Mouse (Mus musculus): ENCODE data around the gene Mthfd2l. TPM values are rescaled to one million over a fixed set of nuclear protein-coding genes. Genes with fewer than 3 reads are reported as not detected.

The Mthfd2l gene
- total RNA-seq, 2 experiments from 2014 or later, result 12.1 to 12.2 TPM

DNA sequence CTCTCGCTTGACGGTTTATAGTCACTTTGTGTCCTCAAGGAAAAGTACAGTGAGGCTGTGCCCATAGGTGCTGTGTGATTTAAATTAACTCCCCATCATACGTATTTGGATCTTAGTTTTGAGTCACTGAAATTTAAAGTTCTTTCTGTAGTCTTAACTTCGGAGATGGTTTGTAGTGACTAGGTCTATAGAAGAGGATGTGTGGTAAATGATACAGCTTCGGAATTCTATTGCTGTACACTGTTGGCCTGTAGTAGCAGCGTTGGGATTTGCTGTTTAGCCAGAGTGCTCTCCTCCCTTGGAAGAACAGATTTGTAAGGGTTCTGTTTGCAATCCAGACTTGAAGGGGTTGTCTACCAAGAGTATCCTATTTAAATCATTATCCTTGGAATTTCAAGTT, 994 bp downstream of the Mthfd2l start:
- no peak for DNase-seq
- intact Hi-C loops (cut with DNase I), result no loop called here

DNA sequence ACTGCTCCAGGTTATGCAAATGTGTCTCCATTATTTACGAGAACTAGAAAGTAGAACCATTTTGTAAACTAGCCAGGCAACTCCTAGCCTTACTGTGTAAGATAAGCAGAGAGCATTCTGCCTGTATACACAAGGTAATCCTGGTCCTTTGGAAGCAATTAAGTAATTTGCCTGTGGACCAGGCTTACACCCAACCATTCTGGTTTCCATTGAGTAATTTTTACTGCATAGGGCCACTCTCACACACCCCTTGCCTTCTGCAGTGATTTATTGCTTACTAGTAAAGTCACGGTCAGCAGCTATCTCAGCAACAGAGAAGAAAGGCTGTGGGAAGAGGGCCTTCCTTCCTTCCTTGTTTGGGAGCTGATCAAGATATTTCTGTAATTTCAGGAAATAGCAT, 5.8 kb downstream of the Mthfd2l start:
- DNase-seq, result no peak
- intact Hi-C loops (cut with DNase I), result no loop called here

DNA sequence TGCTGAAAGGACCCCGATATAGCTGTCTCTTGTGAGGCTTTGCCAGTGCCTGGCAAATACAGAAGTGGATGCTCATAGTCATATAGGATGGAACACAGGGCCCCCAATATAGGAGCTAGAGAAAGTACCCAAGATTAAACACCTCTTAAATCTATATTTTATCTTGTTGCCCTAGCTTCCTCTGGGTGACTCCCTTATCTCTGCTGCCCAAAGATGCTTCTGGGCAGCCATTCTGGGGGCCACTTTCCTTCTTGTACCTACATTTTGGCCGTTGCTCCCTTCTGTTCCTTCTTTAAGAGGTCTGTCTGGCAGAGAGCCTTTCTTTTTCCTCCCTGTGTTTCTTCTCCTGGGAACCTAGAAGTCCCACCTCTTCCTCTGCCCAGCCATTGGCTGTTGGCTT, 14.5 kb downstream of the Mthfd2l start:
- no peak for DNase-seq
- intact Hi-C loops (cut with DNase I), result no loop called here

DNA sequence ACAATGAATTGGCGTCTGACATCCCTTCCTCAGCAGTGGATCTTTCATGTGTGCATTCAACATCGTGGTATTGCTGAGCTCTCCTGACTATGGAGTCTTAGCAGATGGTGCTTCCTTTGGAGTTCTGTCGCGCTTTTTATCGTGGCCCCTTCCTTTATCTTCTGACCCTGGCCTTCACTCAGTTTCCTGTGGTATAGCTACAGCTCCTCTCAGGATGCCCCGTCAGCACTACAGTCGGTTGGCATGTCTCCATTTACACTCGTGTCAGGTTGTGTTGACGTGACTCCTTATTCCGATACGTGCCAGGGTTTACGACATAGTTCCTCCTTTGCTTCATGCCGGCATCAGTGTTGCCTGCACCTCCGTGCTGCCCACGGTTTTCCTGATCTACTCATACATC, 18.6 kb downstream of the Mthfd2l start:
- no peak for DNase-seq
- intact Hi-C loops (cut with DNase I), result no loop called here

GRCm38 (mm10) chr5:90951475-90951874, 20.6 kb downstream of the Mthfd2l start:
- intact Hi-C loops (cut with DNase I), result no loop called here
- DNase-seq, result no peak

- no peak for DNase-seq
- intact Hi-C loops (cut with DNase I), result no loop called here
Observed at GRCm38 (mm10) chr5:90952731-90953481, 22.0 kb downstream of the Mthfd2l start.

- DNase-seq, result peak in 1 of 2 experiments; percentile 10
- intact Hi-C loops (cut with DNase I), result no loop called here
Observed at GRCm38 (mm10) chr5:90964316-90964715, 33.4 kb downstream of the Mthfd2l start.

DNA sequence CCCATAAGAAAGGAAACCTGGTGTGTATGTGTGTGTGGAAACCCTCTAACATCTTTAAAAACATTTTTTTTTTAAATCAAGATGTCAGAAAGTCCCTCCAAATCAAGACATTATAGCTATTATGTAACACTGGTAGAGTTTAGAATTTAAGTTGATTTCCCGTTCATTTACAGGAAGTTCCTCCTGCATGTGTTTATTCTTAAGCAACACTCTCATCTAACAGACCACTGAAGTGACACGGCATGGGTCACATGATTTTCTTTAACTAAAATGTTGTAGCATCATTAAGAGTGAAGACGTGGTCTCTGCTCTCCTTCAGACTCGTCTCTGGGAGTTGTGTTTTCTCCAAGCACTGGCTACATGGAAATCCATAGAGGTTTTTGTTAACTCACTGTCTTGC, 33.8 kb downstream of the Mthfd2l start:
- intact Hi-C loops (cut with DNase I), result no loop called here

DNA sequence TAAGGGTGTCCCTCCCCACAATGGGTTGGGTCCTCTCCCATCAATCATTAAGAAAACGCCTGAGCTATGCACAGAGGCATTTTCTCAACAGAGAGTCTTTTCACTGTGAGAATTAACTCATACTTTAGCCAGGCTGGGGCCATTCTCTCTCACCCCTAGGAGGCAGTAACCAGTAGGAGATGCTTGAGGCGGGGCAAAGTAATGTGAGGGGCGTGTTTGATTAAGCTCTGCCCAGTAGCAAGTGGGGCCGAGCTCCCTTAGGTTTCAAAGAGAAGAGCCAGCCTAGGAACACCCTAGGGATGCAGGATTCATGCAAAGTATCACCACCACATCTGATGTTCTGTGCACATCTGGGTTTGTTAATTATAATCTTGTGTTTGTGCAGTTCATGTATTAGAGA, 34.5 kb downstream of the Mthfd2l start:
- no peak for DNase-seq
- intact Hi-C loops (cut with DNase I), result no loop called here

More for the DNA sequence above, 33.8 kb downstream of the Mthfd2l start:
- no peak for DNase-seq

GRCm38 (mm10) chr5:90977244-90977643, 46.3 kb downstream of the Mthfd2l start:
- intact Hi-C loops (cut with DNase I), result loop anchor here (1.0 to 2.0 kb wide), 2 partner anchors 224 to 331 kb away; no protein-coding TSS in a partner anchor
- peak; percentile 70 to 85 for DNase-seq

- no peak for DNase-seq
- intact Hi-C loops (cut with DNase I), result no loop called here
Observed at GRCm38 (mm10) chr5:90980297-90980696, 49.4 kb downstream of the Mthfd2l start.

DNA sequence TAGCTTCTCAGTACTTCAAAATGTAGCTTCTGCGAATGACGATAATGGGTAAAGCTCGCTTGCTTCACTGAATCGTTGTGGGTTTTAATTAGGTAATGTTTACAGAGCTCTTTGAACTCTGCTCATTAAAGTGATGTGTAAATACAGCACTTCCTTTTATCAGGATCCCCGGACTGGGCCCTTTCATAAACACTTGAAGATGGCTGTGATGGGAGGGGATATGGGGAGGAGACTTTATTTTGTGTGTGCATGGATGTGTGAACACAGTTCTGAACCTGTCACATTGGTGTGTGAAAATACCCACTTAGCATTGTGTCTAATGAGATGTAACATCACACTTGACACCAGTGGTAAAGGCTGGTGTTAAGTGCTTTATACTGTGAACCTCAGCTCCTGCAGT, 56.7 kb downstream of the Mthfd2l start:
- no peak for DNase-seq
- intact Hi-C loops (cut with DNase I), result no loop called here

DNA sequence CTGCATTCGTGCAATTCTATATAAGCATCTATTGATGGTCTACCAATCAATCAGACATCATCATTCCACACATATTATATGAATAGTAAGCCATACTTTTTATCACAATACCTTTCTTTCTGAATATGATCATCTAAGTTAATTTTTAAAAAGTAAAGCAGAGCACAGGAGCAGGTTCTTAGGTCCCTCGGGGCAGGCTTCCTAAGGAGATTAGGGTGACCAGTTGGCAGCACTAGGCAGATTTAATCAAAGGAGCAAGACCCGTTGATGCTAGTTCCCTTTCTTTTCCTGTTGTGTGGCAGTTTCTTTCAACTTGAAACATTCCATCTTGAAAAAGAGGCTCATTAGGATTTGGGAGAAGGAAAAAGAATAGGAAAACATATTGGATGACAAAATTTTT, 57.2 kb downstream of the Mthfd2l start:
- intact Hi-C loops (cut with DNase I), result no loop called here
- DNase-seq, result no peak

- no peak for DNase-seq
- intact Hi-C loops (cut with DNase I), result no loop called here
Observed at GRCm38 (mm10) chr5:90988592-90988991, 57.7 kb downstream of the Mthfd2l start.

- no peak for DNase-seq
- intact Hi-C loops (cut with DNase I), result no loop called here
Observed at GRCm38 (mm10) chr5:90999942-91000341, 69.0 kb downstream of the Mthfd2l start.

DNA sequence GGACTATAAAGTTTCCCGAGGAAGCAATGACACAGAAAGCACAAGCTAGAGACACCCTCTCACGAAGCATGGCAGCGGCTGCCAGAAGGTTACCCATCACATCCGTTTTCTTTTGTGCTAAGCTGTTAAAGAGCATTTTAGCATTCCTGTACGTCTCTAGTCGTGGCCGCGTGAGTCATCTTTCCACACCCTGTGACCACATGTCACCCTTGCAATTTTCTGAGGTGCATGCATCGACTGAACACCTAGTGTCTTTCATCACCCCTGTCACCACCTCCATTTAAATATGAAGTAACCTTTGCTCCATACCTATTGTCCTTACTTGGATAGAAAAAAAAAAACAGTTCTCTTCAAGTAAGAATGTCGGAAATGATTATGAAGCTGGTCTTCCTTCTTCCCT, 84.3 kb downstream of the Mthfd2l start:
- intact Hi-C loops (cut with DNase I), result no loop called here
- DNase-seq, result no peak

- intact Hi-C loops (cut with DNase I), result no loop called here
- no peak for DNase-seq
Observed at GRCm38 (mm10) chr5:91023114-91023513, 92.2 kb downstream of the Mthfd2l start.

GRCm38 (mm10) chr5:91027164-91027563, 96.2 kb downstream of the Mthfd2l start, which contains the start of gene Epgn:
Gene Epgn, plus strand, starts transcription at chr5:91027464.
- intact Hi-C loops (cut with DNase I), result no loop called here
- no peak for DNase-seq

- no peak for DNase-seq
- intact Hi-C loops (cut with DNase I), result no loop called here
Observed at GRCm38 (mm10) chr5:91027840-91028239, 96.9 kb downstream of the Mthfd2l start.

- no peak for DNase-seq
- intact Hi-C loops (cut with DNase I), result no loop called here
Observed at GRCm38 (mm10) chr5:91030629-91031028, 99.7 kb downstream of the Mthfd2l start.

- intact Hi-C loops (cut with DNase I), result no loop called here
- DNase-seq, result no peak
Observed at GRCm38 (mm10) chr5:91035341-91035740, 104.4 kb downstream of the Mthfd2l start.

DNA sequence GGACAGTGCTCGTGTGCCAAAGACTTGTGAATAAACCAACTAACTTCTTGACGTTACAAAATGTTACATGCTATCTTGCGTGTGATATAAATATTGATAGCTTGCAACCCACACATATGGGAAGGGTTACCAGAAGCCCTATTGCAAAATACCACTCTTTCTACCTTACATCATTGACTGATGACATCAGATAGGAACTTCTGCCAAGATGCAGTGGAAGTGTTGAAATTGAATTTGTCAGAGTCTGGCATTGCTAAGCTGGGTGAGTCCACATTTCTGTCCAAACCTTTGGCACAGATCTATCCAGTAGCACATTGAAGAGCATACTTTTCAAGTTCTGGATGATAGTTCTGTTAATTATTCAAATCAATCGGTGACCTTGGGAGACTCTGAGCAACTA, 105.7 kb downstream of the Mthfd2l start:
- DNase-seq, result peak in 1 of 2 experiments; percentile 7
- intact Hi-C loops (cut with DNase I), result no loop called here

DNA sequence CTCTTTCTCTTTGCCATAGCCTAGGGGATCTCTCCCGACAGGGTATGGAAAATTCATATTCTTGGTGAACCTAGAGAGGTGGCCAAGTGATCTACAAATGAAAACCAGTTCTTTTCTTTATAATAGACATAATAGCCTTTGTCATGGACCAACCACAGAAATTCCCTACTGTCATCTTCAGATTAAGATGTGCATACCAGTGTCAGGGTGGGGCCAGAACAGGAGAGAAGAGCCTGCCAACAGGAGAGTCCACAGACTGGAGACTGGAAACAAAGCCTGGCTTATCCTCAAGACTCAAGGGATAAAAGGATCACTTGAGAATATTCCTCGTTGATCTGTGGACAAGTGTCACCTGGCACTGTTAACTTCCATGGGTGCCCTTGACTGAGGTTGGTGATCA, 106.8 kb downstream of the Mthfd2l start:
- DNase-seq, result no peak
- intact Hi-C loops (cut with DNase I), result no loop called here

Measured in heart, postnatal 14 days (tissue).